Mouse (Mus musculus) CH12.LX (cell line): ENCODE results near the gene Zfp628. TPM values are rescaled to one million over a fixed set of nuclear protein-coding genes. Genes with fewer than 3 reads are reported as not detected.

Experiments used
- DNase-seq: peaks from one replicate; pipeline ENCODE4 v3.0.0-alpha.2; 2013; ENCODE audit errors: extremely low read depth
- H3K27ac ChIP-seq: 2 replicates; pipeline ENCODE4 v1.5.1; 2012; ENCODE audit warnings: low read depth, mild to moderate bottlenecking, control low read depth, moderate library complexity; ENCODE audit not compliant: insufficient read depth
- H3K27me3 ChIP-seq: replicated peaks from 2 replicates; pipeline ENCODE3; 2012; ENCODE audit warnings: inconsistent platforms
- H3K36me3 ChIP-seq, 2 experiments: replicated peaks in 1 of 2; 2 replicates each; pipeline versions ENCODE3 to v1.6.1; 2012; ENCODE audit warnings: inconsistent platforms in 1 of 2, low read length in 1 of 2, mild to moderate bottlenecking in 1 of 2, mixed read lengths in 1 of 2, moderate library complexity in 1 of 2; ENCODE audit not compliant: control insufficient read depth in 1 of 2, insufficient read depth in 1 of 2
- H3K4me1 ChIP-seq, 2 experiments: 2 replicates each; pipeline ENCODE4 v1.6.1; 2012; ENCODE audit warnings: inconsistent platforms in 1 of 2, moderate library complexity in 1 of 2; ENCODE audit not compliant: insufficient read depth in 2 of 2, control insufficient read depth in 1 of 2
- H3K4me2 ChIP-seq: 2 replicates; pipeline ENCODE4 v1.6.1; 2012; ENCODE audit warnings: low read depth, mild to moderate bottlenecking, control low read depth; ENCODE audit not compliant: poor library complexity, insufficient read depth, severe bottlenecking
- H3K4me3 ChIP-seq, 3 experiments: fragments of 150-350 bp in 1 of 3; sonication (generic) in 1 of 3; replicated peaks in 1 of 3; 2 replicates each; pipeline versions ENCODE3 to v1.5.1; 2011 to 2012; ENCODE audit warnings: low read depth in 2 of 3, low read length in 2 of 3, mild to moderate bottlenecking in 2 of 3, moderate library complexity in 2 of 3, control low read depth in 1 of 3, improper control_type of control experiment in 1 of 3, inconsistent platforms in 1 of 3, mixed read lengths in 1 of 3; ENCODE audit not compliant: poor library complexity in 1 of 3
- H3K79me2 ChIP-seq: replicated peaks from 2 replicates; pipeline ENCODE4 v1.6.1; 2012; ENCODE audit warnings: mild to moderate bottlenecking, moderate library complexity; ENCODE audit not compliant: control insufficient read depth, poor library complexity, insufficient read depth, severe bottlenecking; ENCODE audit errors: extremely low read depth
- H3K9ac ChIP-seq: 2 replicates; pipeline ENCODE4 v1.6.1; 2012; ENCODE audit warnings: low read depth, mild to moderate bottlenecking, control low read depth, moderate library complexity; ENCODE audit not compliant: insufficient read depth
- H3K9me3 ChIP-seq: replicated peaks from 2 replicates; pipeline ENCODE3; 2012; ENCODE audit warnings: low read length, inconsistent platforms, mixed read lengths
- BHLHE40 ChIP-seq: IDR thresholded peaks from 2 replicates; pipeline ENCODE4 v1.6.1; 2011; ENCODE audit warnings: mild to moderate bottlenecking, low read depth, low read length, improper control_type of control experiment
- CHD1 ChIP-seq: IDR thresholded peaks from 2 replicates; pipeline ENCODE4 v1.6.1; 2012; ENCODE audit warnings: low read depth, low read length, improper control_type of control experiment, inconsistent platforms
- CHD2 ChIP-seq: IDR thresholded peaks from 2 replicates; pipeline ENCODE4 v1.6.1; 2011; ENCODE audit warnings: low read length, improper control_type of control experiment
- CTCF ChIP-seq, 2 experiments: IDR thresholded peaks in 1 of 2; conservative IDR thresholded peaks in 1 of 2; 2 replicates each; pipeline ENCODE4 v1.5.1; 2011 to 2012; ENCODE audit warnings: low read depth in 2 of 2, low read length in 2 of 2, improper control_type of control experiment in 1 of 2, inconsistent platforms in 1 of 2, mild to moderate bottlenecking in 1 of 2, moderate library complexity in 1 of 2
- E2F4 ChIP-seq: IDR thresholded peaks from 2 replicates; pipeline ENCODE4 v1.6.1; 2011; ENCODE audit warnings: low read depth, low read length, improper control_type of control experiment; ENCODE audit not compliant: insufficient replicate concordance
- ELF1 ChIP-seq: IDR thresholded peaks from 2 replicates; pipeline ENCODE4 v1.6.1; 2014; ENCODE audit warnings: low read depth, mild to moderate bottlenecking, inconsistent platforms, low read length, improper control_type of control experiment
- EP300 ChIP-seq: IDR thresholded peaks from 2 replicates; pipeline ENCODE4 v1.6.1; 2011; ENCODE audit warnings: low read length, improper control_type of control experiment
- ETS1 ChIP-seq: conservative IDR thresholded peaks from 2 replicates; pipeline ENCODE4 v1.6.1; 2012; ENCODE audit warnings: low read depth, mild to moderate bottlenecking, inconsistent platforms, low read length, improper control_type of control experiment, moderate library complexity
- GABPA ChIP-seq: IDR thresholded peaks from 2 replicates; pipeline ENCODE4 v1.6.1; 2012; ENCODE audit warnings: low read depth, low read length, improper control_type of control experiment, inconsistent platforms; ENCODE audit not compliant: insufficient replicate concordance
- HCFC1 ChIP-seq: IDR thresholded peaks from 2 replicates; pipeline ENCODE4 v1.6.1; 2012; ENCODE audit warnings: low read depth, mild to moderate bottlenecking, inconsistent platforms, low read length, improper control_type of control experiment
- IRF4 ChIP-seq: IDR thresholded peaks from 2 replicates; pipeline ENCODE4 v1.6.1; 2014; ENCODE audit warnings: low read depth, mild to moderate bottlenecking, inconsistent platforms, low read length, improper control_type of control experiment
- JUN ChIP-seq: IDR thresholded peaks from 2 replicates; pipeline ENCODE4 v1.6.1; 2011; ENCODE audit warnings: low read depth, mild to moderate bottlenecking, low read length, improper control_type of control experiment, moderate library complexity; ENCODE audit not compliant: insufficient read depth
- JUND ChIP-seq: conservative IDR thresholded peaks from 2 replicates; pipeline ENCODE4 v1.6.1; 2011; ENCODE audit warnings: low read depth, low read length, improper control_type of control experiment
- KAT2A ChIP-seq: IDR thresholded peaks from 2 replicates; pipeline ENCODE4 v1.6.1; 2012; ENCODE audit warnings: low read length, improper control_type of control experiment, inconsistent platforms; ENCODE audit not compliant: insufficient replicate concordance
- MAFK ChIP-seq: IDR thresholded peaks from 2 replicates; pipeline ENCODE4 v1.6.1; 2011; ENCODE audit warnings: low read length, improper control_type of control experiment; ENCODE audit not compliant: insufficient replicate concordance
- MAX ChIP-seq: IDR thresholded peaks from 2 replicates; pipeline ENCODE4 v1.6.1; 2011; ENCODE audit warnings: low read length, improper control_type of control experiment
- MAZ ChIP-seq: IDR thresholded peaks from 2 replicates; pipeline ENCODE4 v1.6.1; 2012; ENCODE audit warnings: low read depth, mild to moderate bottlenecking, inconsistent platforms, low read length, improper control_type of control experiment, moderate library complexity
- MEF2A ChIP-seq: IDR thresholded peaks from 2 replicates; pipeline ENCODE4 v1.6.1; 2014; ENCODE audit warnings: low read depth, mild to moderate bottlenecking, inconsistent platforms, low read length, improper control_type of control experiment, borderline replicate concordance
- MXI1 ChIP-seq: IDR thresholded peaks from 2 replicates; pipeline ENCODE4 v1.6.1; 2011; ENCODE audit warnings: mild to moderate bottlenecking, low read depth, low read length, improper control_type of control experiment
- MYC ChIP-seq: IDR thresholded peaks from 2 replicates; pipeline ENCODE4 v1.6.1; 2011; ENCODE audit warnings: low read depth, mild to moderate bottlenecking, improper control_type of control experiment, low read length
- NELFE ChIP-seq: IDR thresholded peaks from 2 replicates; pipeline ENCODE4 v1.6.1; 2011; ENCODE audit warnings: low read depth, low read length, improper control_type of control experiment
- NRF1 ChIP-seq: IDR thresholded peaks from 2 replicates; pipeline ENCODE4 v1.6.1; 2014; ENCODE audit warnings: low read depth, mild to moderate bottlenecking, inconsistent platforms, low read length, improper control_type of control experiment, moderate library complexity
- PAX5 ChIP-seq: IDR thresholded peaks from 2 replicates; pipeline ENCODE4 v1.6.1; 2012; ENCODE audit warnings: low read length, inconsistent platforms, mixed read lengths
- POLR2A ChIP-seq: IDR thresholded peaks from 2 replicates; pipeline ENCODE4 v1.6.1; 2011; ENCODE audit warnings: low read depth, mild to moderate bottlenecking, improper control_type of control experiment, low read length
- POLR2AphosphoS2 ChIP-seq: IDR thresholded peaks from 2 replicates; pipeline ENCODE4 v1.6.1; 2011; ENCODE audit warnings: low read depth, low read length, improper control_type of control experiment
- RAD21 ChIP-seq: IDR thresholded peaks from 2 replicates; pipeline ENCODE4 v1.6.1; 2011; ENCODE audit warnings: low read depth, mild to moderate bottlenecking, low read length, improper control_type of control experiment, moderate library complexity
- RCOR1 ChIP-seq: conservative IDR thresholded peaks from 2 replicates; pipeline ENCODE4 v1.6.1; 2012; ENCODE audit warnings: low read depth, mild to moderate bottlenecking, inconsistent platforms, low read length, improper control_type of control experiment
- SIN3A ChIP-seq: IDR thresholded peaks from 2 replicates; pipeline ENCODE4 v1.6.1; 2012; ENCODE audit warnings: low read length, improper control_type of control experiment, inconsistent platforms
- SMC3 ChIP-seq: IDR thresholded peaks from 2 replicates; pipeline ENCODE4 v1.6.1; 2011; ENCODE audit warnings: low read depth, low read length, improper control_type of control experiment
- TBP ChIP-seq: conservative IDR thresholded peaks from 2 replicates; pipeline ENCODE4 v1.6.1; 2011; ENCODE audit warnings: low read depth, low read length, improper control_type of control experiment
- TCF12 ChIP-seq: IDR thresholded peaks from 2 replicates; pipeline ENCODE4 v1.6.1; 2014; ENCODE audit warnings: low read depth, mild to moderate bottlenecking, inconsistent platforms, low read length, improper control_type of control experiment
- UBTF ChIP-seq: IDR thresholded peaks from 2 replicates; pipeline ENCODE4 v1.6.1; 2012; ENCODE audit warnings: low read depth, mild to moderate bottlenecking, inconsistent platforms, low read length, improper control_type of control experiment, moderate library complexity
- USF1 ChIP-seq: IDR thresholded peaks from 2 replicates; pipeline ENCODE4 v1.6.1; 2014; ENCODE audit warnings: low read depth, mild to moderate bottlenecking, inconsistent platforms, low read length, improper control_type of control experiment
- USF2 ChIP-seq: conservative IDR thresholded peaks from 2 replicates; pipeline ENCODE4 v1.6.1; 2011; ENCODE audit warnings: low read depth, low read length, improper control_type of control experiment
- ZC3H11A ChIP-seq: IDR thresholded peaks from 2 replicates; pipeline ENCODE4 v1.6.1; 2012; ENCODE audit warnings: low read depth, mild to moderate bottlenecking, inconsistent platforms, low read length, improper control_type of control experiment
- ZKSCAN1 ChIP-seq: IDR thresholded peaks from 2 replicates; pipeline ENCODE4 v1.6.1; 2012; ENCODE audit warnings: low read depth, inconsistent platforms, low read length, improper control_type of control experiment, borderline replicate concordance
- ZMIZ1 ChIP-seq: IDR thresholded peaks from 2 replicates; pipeline ENCODE4 v1.6.1; 2012; ENCODE audit warnings: low read depth, mild to moderate bottlenecking, inconsistent platforms, low read length, improper control_type of control experiment
- ZNF384 ChIP-seq: IDR thresholded peaks from 2 replicates; pipeline ENCODE4 v1.6.1; 2012; ENCODE audit warnings: low read depth, low read length, improper control_type of control experiment, inconsistent platforms
- dilution Hi-C: fragments of 300-500 bp; cut with MboI; formaldehyde crosslinking; loops from 2 replicates; pipeline ENCODE4 v1.14.3; 2020; ENCODE audit warnings: low sequenced_read_pairs; ENCODE audit not compliant: extremely low pct_unique_long_range_greater_than_20kb, extremely low pct_ligation_motif_present
- in situ Hi-C: fragments of 300-500 bp; cut with MboI; formaldehyde crosslinking; loops from 3 replicates; pipeline ENCODE4 v1.14.3; 2019; ENCODE audit warnings: low sequenced_read_pairs, low pct_ligation_motif_present, low pct_unique_long_range_greater_than_20kb, mixed read lengths
- polyA plus RNA-seq: library from polyadenylated mRNA; unstranded; fragments of >175 nt; gene quantifications from 2 replicates; pipeline ENCODE4 v1.2.1, GENCODE M21; 2012; ENCODE audit warnings: low read depth; ENCODE audit not compliant: insufficient read length
- total RNA-seq, 2 experiments: library from RNA; depleted of rRNA; stranded (reverse); fragments of 300-350 nt in 1 of 2; fragments of >200 nt in 1 of 2; gene quantifications; 2 replicates each; pipeline ENCODE4 v1.2.3; 2012 to 2014

Gene Zfp628
- 1.9 and 2.2 TPM in 2 replicates for total RNA-seq (2012; rRNA removed)
- 0.42 and 0.87 TPM in 2 replicates for total RNA-seq (2014; rRNA removed)
- 7.1 and 9.4 TPM in 2 replicates for polyA plus RNA-seq

- peak within 1 kb of the TSS; percentile 76 to 86 (median 84) for H3K4me3 ChIP-seq
- H3K36me3 ChIP-seq, result peaks cover 26 to 33% of the 10 kb centered on the region in 2 experiments
- dilution Hi-C loops (no loop called here), in situ Hi-C loops (no loop called here)
- H3K27ac ChIP-seq, result peak within 1 kb of the TSS; percentile 47
- peak within 1 kb of the TSS; percentile 72 for H3K4me2 ChIP-seq
- TF ChIP-seq ZNF384 (no peak), JUND (no peak), TBP (peak; percentile 56; the same call in 1 of the 2 replicates), UBTF (no peak), TCF12 (peak; percentile 49), NRF1 (peak; percentile 50; the same call in 1 of the 2 replicates), MXI1 (peak; percentile 25), IRF4 (no peak), POLR2AphosphoS2 (no peak; the same call in 1 of the 2 replicates), HCFC1 (peak; percentile 78), USF2 (no peak), ELF1 (peak; percentile 91), CTCF (conservative IDR thresholded peaks at IDR 0.05 in 1 of 2, IDR thresholded peaks at IDR 0.05 in 1 of 2; ENCODE audit: low read depth in 2 of 2, low read length in 2 of 2) (no peak), ZKSCAN1 (no peak), CHD1 (no peak), MAFK (no peak), SMC3 (no peak), CHD2 (peak; percentile 92), MAX (0 out of 2 replicates have a peak, but pooled peaks have one; percentile 16), USF1 (no peak), GABPA (no peak; the same call in 1 of the 2 replicates), POLR2A (peak; percentile 86), SIN3A (peak; percentile 48; the same call in 1 of the 2 replicates), KAT2A (peak; percentile 64; the same call in 1 of the 2 replicates), RCOR1 (no peak), JUN (no peak), MYC (no peak; the same call in 1 of the 2 replicates), RAD21 (no peak), ZC3H11A (no peak), PAX5 (no peak), MAZ (peak; percentile 31; the same call in 1 of the 2 replicates), ETS1 (no peak), NELFE (peak; percentile 89), E2F4 (no peak), MEF2A (no peak), BHLHE40 (no peak; the same call in 1 of the 2 replicates), ZMIZ1 (peak; percentile 53; the same call in 1 of the 2 replicates), EP300 (no peak)
- TF ChIP-seq, all 38 proteins: peak for 14
- Histone ChIP-seq H3K4me1 (peaks cover 11 to 19% of the 10 kb centered on the region in 2 experiments), H3K27me3 (no peaks in the 10 kb centered on the region), H3K9ac (peak within 1 kb of the TSS; percentile 96), H3K9me3 (no peaks in the 10 kb centered on the region), H3K79me2 (no peaks in the 10 kb centered on the region)
- peak; percentile 92 for DNase-seq
These were observed at the start of gene Zfp628 for GRCm38 (mm10) chr7:4915007-4915665. Gene Zfp628, plus strand, starts transcription at chr7:4915217.
